Mouse (Mus musculus): ENCODE results near the gene Per2. TPM values are rescaled to one million over a fixed set of nuclear protein-coding genes. Genes with fewer than 3 reads are reported as not detected.
A peak's percentile ranks its signal among the peaks of the same experiment; 100 is the strongest.

The Per2 gene
- polyA plus RNA-seq, 1 experiment from 2014 or later, result 12.2 TPM

DNA sequence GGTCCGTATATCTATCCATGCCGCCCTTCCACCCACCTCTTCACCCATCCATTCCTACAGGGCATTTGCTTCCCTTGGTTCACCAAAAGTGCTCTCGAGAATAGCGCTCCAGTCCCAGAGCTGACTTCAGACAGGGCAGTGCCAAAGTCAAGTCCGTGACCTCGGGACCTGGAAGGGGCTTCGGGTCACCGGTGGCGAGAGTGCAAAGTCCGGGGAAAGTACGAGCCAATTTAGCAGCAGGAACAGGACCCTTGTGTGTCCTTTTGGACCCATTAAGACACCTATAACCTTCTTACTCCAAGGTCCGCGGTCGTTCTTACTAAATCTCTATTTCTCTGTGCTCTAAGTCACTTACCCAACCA, 45.6 kb downstream of the Per2 start:
- Histone ChIP-seq H3K4me2 (ENCODE audit: low read depth, low read length) (peak overlapping the region; percentile 99), H3K4me3 (ENCODE audit: low read length) (peak overlapping the region; percentile 87), H3K9ac (ENCODE audit: low read length) (peak overlapping the region; percentile 69), H3K4me1 (replicated peaks; ENCODE audit: control insufficient read depth, insufficient read depth, low read length) (peaks cover 34% of the 10 kb centered on the region), H3K27me3 (ENCODE audit: control insufficient read depth, insufficient read depth, low read depth, low read length) (no peaks in the 10 kb centered on the region), H3K36me3 (ENCODE audit: control insufficient read depth, insufficient read depth, low read length) (peaks cover 9% of the 10 kb centered on the region), H3K27ac (ENCODE audit: low read length) (peak overlapping the region; percentile 95), H3K9me3 (ENCODE audit: control insufficient read depth, low read length) (no peaks in the 10 kb centered on the region)
- no peak for ATAC-seq (ENCODE audit: low read depth)
- WGBS, result under 1% methylated on average over 14 of the region's 14 CpGs

DNA sequence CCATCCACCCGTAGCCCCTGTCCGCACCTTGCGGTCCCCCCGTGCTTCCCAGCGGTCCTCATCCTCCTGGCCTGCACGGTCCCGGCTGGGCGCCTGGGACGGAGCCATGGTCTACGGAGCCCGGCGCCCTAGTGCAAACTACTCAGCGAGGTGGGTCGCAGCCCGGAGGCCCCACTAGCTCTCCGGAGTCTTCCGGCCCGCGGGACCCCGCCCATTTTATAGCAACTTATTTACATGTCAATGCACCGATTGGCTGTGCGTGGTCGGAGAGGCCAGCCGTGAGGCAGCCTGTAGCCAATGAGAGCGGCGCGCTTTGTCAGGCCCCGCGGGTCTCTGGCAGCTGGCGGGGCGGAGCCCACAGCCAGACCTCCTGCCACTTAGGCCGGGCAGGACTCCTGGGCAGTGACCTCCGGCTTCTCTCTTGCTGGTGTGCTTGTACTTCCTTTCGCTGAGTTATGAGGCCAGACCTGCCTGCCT, 46.1 kb downstream of the Per2 start:
- H3K27ac ChIP-seq (ENCODE audit: low read length), result peak overlapping the region; percentile 95
- peaks cover 9% of the 10 kb centered on the region for H3K36me3 ChIP-seq (ENCODE audit: control insufficient read depth, insufficient read depth, low read length)
- H3K9ac ChIP-seq (ENCODE audit: low read length), result peak overlapping the region; percentile 90
- no peaks in the 10 kb centered on the region for H3K27me3 ChIP-seq (ENCODE audit: control insufficient read depth, insufficient read depth, low read depth, low read length)
- H3K4me3 ChIP-seq (ENCODE audit: low read length), result peak overlapping the region; percentile 87
- ATAC-seq (ENCODE audit: low read depth), result peak; percentile 96
- WGBS, result under 1% methylated on average over 33 of the region's 34 CpGs
- H3K4me2 ChIP-seq (ENCODE audit: low read depth, low read length), result peak overlapping the region; percentile 99
- H3K4me1 ChIP-seq (replicated peaks; ENCODE audit: control insufficient read depth, insufficient read depth, low read length), result peaks cover 34% of the 10 kb centered on the region
- H3K9me3 ChIP-seq (ENCODE audit: control insufficient read depth, low read length), result no peaks in the 10 kb centered on the region

DNA sequence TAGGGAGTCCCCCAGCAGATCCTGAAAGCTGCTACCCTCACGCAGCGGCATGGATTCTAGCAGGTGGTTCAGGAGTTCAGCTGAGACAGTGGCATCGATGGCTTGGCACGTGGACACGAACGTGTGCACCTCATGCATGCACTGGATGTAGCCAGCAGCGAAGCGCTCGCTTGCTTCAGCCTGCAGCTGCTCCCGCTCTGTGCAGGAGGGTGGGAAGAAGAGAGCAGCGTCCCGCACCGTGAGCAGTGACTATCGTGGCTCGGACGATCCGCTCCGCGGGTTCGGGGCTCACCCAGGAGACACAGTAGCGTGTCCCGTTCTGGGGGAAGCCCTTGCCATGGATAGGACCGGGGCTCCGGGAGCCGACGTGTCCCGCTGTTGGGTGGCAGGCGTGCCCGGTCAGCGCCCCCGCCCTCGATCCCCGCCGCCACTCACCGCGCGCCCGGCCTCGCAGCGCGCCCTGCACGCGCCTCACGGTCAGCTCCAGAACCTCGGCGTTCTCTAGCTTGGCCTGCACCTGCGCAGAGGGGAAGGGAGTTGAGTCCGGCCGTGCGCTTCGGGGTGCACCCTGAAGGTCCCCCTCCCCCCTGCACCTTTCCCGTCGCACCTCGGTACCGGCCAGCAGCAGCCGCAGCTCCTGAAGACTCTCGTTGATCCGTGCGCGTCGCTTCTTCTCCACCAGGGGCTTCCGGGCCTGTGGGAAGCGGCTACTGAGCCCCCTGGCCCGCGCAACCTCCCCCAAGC, 46.7 kb downstream of the Per2 start:
- peak; percentile 19 for ATAC-seq (ENCODE audit: low read depth)
- WGBS, result 3% methylated on average over 59 of the region's 65 CpGs
- peak overlapping the region; percentile 86 for H3K27ac ChIP-seq (ENCODE audit: low read length)

DNA sequence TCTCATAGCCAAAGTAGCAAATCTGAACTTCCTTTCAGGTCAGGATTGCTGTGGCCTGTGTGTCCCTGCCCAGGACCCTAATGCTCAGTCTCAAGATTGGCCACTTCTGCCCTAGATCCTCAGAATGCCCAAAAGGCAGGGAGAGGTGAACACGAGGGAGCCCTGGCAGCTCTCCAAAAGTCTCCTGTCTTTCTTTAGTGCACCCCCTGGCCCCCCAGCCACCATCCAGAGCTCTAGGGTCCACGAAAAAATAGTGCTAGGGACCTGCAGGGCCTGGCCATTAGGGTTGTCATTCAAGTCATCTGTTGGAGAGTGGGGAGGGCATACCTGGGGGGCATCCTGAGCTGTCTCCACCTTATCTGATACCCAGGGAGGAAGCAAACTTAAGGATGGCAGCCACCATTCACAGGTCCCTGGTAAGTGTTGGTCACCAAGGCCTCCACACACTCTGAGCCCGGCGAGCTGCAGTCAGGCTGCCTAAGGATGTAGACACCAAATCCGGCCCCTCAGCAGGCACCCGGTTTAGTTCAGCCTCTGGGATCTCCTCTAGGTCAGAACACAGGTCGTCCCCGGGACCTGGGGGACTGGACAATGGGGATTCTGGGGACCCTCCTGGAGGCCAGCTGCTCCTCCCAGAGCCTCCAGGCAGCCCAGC, 47.4 kb downstream of the Per2 start:
- peak overlapping the region; percentile 87 for H3K4me3 ChIP-seq (ENCODE audit: low read length)
- no peaks in the 10 kb centered on the region for H3K27me3 ChIP-seq (ENCODE audit: control insufficient read depth, insufficient read depth, low read depth, low read length)
- no peak for ATAC-seq (ENCODE audit: low read depth)
- 62% methylated on average over 8 of the region's 8 CpGs for WGBS
- no peaks in the 10 kb centered on the region for H3K9me3 ChIP-seq (ENCODE audit: control insufficient read depth, low read length)
- no peak overlapping the region for H3K27ac ChIP-seq (ENCODE audit: low read length)
- peak overlapping the region; percentile 99 for H3K4me2 ChIP-seq (ENCODE audit: low read depth, low read length)
- H3K9ac ChIP-seq (ENCODE audit: low read length), result peak overlapping the region; percentile 90
- H3K4me1 ChIP-seq (replicated peaks; ENCODE audit: control insufficient read depth, insufficient read depth, low read length), result peaks cover 34% of the 10 kb centered on the region
- no peaks in the 10 kb centered on the region; the same call in 1 of the 2 replicates for H3K36me3 ChIP-seq (ENCODE audit: control insufficient read depth, insufficient read depth, low read length)

More for the DNA sequence above, 46.7 kb downstream of the Per2 start:
- H3K9ac ChIP-seq (ENCODE audit: low read length), result peak overlapping the region; percentile 90
- H3K4me2 ChIP-seq (ENCODE audit: low read depth, low read length), result peak overlapping the region; percentile 99
- H3K4me3 ChIP-seq (ENCODE audit: low read length), result peak overlapping the region; percentile 87
- no peaks in the 10 kb centered on the region for H3K27me3 ChIP-seq (ENCODE audit: control insufficient read depth, insufficient read depth, low read depth, low read length)
- H3K9me3 ChIP-seq (ENCODE audit: control insufficient read depth, low read length), result no peaks in the 10 kb centered on the region
- H3K4me1 ChIP-seq (replicated peaks; ENCODE audit: control insufficient read depth, insufficient read depth, low read length), result peaks cover 34% of the 10 kb centered on the region
- H3K36me3 ChIP-seq (ENCODE audit: control insufficient read depth, insufficient read depth, low read length), result peaks cover 7% of the 10 kb centered on the region

DNA sequence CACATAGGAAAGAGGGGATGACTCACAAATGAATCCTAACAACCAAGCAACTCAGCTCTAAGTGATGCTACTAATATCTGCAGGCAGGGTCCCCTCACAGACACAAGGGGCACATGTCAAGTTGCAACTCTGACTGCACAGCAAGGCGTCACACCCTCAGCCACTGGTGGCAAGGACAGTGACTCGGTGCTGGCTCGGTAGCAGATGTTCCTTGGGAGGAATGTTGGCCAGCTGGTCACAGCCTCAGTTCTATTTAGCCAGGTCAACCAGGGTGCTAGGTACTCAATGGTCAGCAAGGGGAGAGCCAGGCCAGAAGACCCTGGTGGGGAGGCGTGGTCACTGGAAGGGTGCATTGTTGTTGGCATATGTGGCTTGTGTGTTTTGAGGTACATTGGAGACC, 51.3 kb downstream of the Per2 start:
- Histone ChIP-seq H3K4me3 (ENCODE audit: low read length) (no peak overlapping the region), H3K9ac (ENCODE audit: low read length) (no peak overlapping the region), H3K27ac (ENCODE audit: low read length) (no peak overlapping the region), H3K9me3 (ENCODE audit: control insufficient read depth, low read length) (no peaks in the 10 kb centered on the region), H3K27me3 (ENCODE audit: control insufficient read depth, insufficient read depth, low read depth, low read length) (no peaks in the 10 kb centered on the region), H3K36me3 (ENCODE audit: control insufficient read depth, insufficient read depth, low read length) (no peaks in the 10 kb centered on the region), H3K4me1 (replicated peaks; ENCODE audit: control insufficient read depth, insufficient read depth, low read length) (peaks cover 19% of the 10 kb centered on the region), H3K4me2 (ENCODE audit: low read depth, low read length) (no peak overlapping the region)
- WGBS, result 72% methylated on average over 4 of the region's 4 CpGs
- ATAC-seq (ENCODE audit: low read depth), result no peak

DNA sequence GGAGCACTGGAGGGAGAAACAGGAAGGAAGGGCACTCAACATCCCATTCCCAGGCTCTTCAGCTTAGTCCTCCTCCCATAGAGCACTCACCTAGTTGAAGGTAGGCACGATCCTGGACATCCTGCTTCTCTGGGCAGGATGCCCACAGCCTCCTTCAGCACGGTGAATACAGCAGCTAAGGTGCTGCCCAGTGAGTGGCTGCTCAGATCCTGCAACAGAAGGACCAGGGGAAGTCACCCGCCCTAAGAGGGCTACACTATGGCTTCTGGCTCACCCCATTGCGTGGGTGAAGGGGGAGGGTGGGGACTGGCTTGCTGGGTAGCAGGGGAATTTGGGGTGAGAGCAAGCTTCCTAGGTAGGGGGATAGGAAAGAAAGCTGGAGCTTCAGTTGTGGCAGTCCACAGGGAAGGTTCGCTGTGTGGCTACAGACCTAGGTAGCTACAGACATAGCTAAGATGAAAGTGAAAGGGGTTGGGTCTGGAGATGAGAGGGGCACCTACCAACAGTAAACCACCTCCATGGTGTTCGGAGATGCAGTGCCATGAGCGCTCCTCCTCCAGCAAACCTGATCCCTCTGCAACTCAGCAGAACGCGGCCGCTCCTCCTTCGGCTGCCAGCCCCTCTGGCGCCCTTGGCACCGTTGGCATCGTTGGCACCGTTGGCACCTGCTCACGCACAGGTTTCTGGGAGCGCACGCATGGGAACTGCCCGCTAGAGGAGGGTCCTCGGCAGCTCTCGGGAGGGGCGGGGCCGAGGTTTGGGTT, 53.5 kb downstream of the Per2 start:
- no peak overlapping the region for H3K4me3 ChIP-seq (ENCODE audit: low read length)
- peaks cover 7% of the 10 kb centered on the region; the same call in 1 of the 2 replicates for H3K4me1 ChIP-seq (replicated peaks; ENCODE audit: control insufficient read depth, insufficient read depth, low read length)
- ATAC-seq (ENCODE audit: low read depth), result peak; percentile 81
- no peaks in the 10 kb centered on the region for H3K9me3 ChIP-seq (ENCODE audit: control insufficient read depth, low read length)
- no peak overlapping the region for H3K27ac ChIP-seq (ENCODE audit: low read length)
- no peaks in the 10 kb centered on the region for H3K27me3 ChIP-seq (ENCODE audit: control insufficient read depth, insufficient read depth, low read depth, low read length)
- 45% methylated on average over 23 of the region's 23 CpGs for WGBS
- no peak overlapping the region for H3K9ac ChIP-seq (ENCODE audit: low read length)
- H3K36me3 ChIP-seq (ENCODE audit: control insufficient read depth, insufficient read depth, low read length), result no peaks in the 10 kb centered on the region
- no peak overlapping the region for H3K4me2 ChIP-seq (ENCODE audit: low read depth, low read length)

DNA sequence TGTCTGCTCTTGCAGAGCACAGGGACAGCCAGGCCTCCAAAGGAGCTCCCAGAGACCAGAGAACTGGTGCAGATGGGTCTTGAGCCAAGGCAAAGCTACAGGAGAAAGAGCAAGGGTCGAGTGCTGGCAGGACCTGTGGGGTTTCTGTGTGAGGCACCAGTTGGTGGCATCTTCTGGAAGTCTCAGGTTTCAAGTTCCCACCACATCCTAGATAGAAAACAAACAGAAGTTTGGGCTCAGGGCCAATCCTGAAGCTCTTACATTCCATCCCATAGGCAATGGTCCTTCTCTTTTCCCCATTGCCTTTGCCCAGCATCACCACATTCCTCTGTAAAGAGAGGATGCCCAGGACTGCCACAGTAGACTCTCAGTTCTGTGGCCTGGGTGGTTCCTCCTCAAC, 54.1 kb downstream of the Per2 start:
- Histone ChIP-seq H3K9ac (ENCODE audit: low read length) (no peak overlapping the region), H3K27me3 (ENCODE audit: control insufficient read depth, insufficient read depth, low read depth, low read length) (no peaks in the 10 kb centered on the region), H3K4me1 (replicated peaks; ENCODE audit: control insufficient read depth, insufficient read depth, low read length) (peaks cover 7% of the 10 kb centered on the region; the same call in 1 of the 2 replicates), H3K9me3 (ENCODE audit: control insufficient read depth, low read length) (no peaks in the 10 kb centered on the region), H3K4me3 (ENCODE audit: low read length) (no peak overlapping the region), H3K27ac (ENCODE audit: low read length) (no peak overlapping the region), H3K4me2 (ENCODE audit: low read depth, low read length) (no peak overlapping the region), H3K36me3 (ENCODE audit: control insufficient read depth, insufficient read depth, low read length) (no peaks in the 10 kb centered on the region)
- 3% methylated on average over 1 of the region's 1 CpGs for WGBS
- ATAC-seq (ENCODE audit: low read depth), result peak; percentile 21

DNA sequence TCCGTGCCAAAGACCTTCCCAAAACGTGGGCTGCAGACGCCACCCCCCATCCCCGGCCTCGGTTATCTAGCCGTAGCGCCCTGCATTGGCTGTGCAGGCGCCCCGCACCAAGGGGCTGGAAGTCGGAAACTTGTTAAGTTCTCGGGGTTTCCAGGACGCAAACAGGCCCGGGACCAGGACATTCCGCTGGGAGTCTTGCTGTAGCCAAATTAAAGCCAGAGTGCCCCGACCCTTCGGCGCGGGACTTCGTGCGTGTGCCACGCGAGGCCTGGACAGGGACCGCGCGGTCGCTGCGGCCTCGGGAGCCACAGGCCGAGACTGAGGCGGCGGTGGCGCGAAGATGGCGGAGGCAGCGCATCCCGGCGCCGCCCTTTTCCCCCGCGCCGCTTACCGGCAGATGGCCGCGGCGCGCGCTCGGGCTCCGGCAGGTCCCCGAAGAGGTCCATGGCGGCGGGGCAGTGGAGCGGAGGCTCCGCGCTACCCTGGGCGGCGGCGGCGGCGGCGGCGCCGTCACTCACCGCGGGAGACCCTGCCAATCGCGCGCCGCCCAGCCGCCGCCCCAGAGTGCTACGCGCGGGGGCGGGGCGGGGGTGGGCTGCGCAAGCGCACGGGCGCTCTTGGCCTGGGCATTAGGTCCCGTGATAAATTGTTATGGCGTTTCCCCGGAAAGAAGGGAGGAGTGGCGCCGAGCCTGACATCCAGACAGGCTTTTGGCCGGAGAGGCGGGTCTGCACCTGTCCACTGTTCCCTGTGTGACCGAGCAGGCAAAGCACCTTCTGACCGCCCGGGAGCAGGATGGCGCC, 60.7 kb downstream of the Per2 start, which contains the start of gene Ilkap:
Gene Ilkap, minus strand, starts transcription at position 556 of the 803 bp plus-strand sequence.
- peak within 1 kb of the TSS; percentile 91 for H3K4me2 ChIP-seq (ENCODE audit: low read depth, low read length)
- peaks cover 12% of the 10 kb centered on the region for H3K4me1 ChIP-seq (replicated peaks; ENCODE audit: control insufficient read depth, insufficient read depth, low read length)
- no peaks in the 10 kb centered on the region for H3K27me3 ChIP-seq (ENCODE audit: control insufficient read depth, insufficient read depth, low read depth, low read length)
- WGBS, result under 1% methylated on average over 90 of the region's 91 CpGs
- H3K27ac ChIP-seq (ENCODE audit: low read length), result peak within 1 kb of the TSS; percentile 63
- ATAC-seq (ENCODE audit: low read depth), result peak; percentile 98
- peak within 1 kb of the TSS; percentile 85 for H3K9ac ChIP-seq (ENCODE audit: low read length)
- no peaks in the 10 kb centered on the region for H3K9me3 ChIP-seq (ENCODE audit: control insufficient read depth, low read length)
- no peaks in the 10 kb centered on the region for H3K36me3 ChIP-seq (ENCODE audit: control insufficient read depth, insufficient read depth, low read length)
- peak within 1 kb of the TSS; percentile 86 for H3K4me3 ChIP-seq (ENCODE audit: low read length)
